In genomic region chr1:39001106-39001505, GRCm38 (mm10) we compare ENCODE assay signal across 9 mouse cellular contexts. TPM values are rescaled to one million over a fixed set of nuclear protein-coding genes. Genes with fewer than 3 reads are reported as not detected.
DNase-seq lines count a peak whose midpoint lies in the region; ATAC-seq lines count a peak whose summit lies in the region.
"Had no signal": no experiment of that assay in that cellular context is flagged by ENCODE, and none has a peak within 500 bp of the region (broad histone marks: within the 10 kb centered on the region; RNA-seq: fewer than 3 reads in every experiment).

No protein-coding gene starts in this region.

- H3K9me3 ChIP-seq in forebrain, embryonic 15.5 days: no peaks in the 10 kb centered on the region
- H3K9me3 ChIP-seq in hindbrain, embryonic 11.5 days (ENCODE audit: control insufficient read depth, low read length): no peaks in the 10 kb centered on the region
- H3K9me3 ChIP-seq: limb, embryonic 13.5 days had no signal

- H3K36me3 ChIP-seq in forebrain, embryonic 15.5 days: peaks cover 17% of the 10 kb centered on the region
- no peaks in the 10 kb centered on the region for H3K36me3 ChIP-seq in hindbrain, embryonic 11.5 days (ENCODE audit: control insufficient read depth, insufficient read depth, low read length)

- no peaks in the 10 kb centered on the region for H3K4me1 ChIP-seq in forebrain, embryonic 15.5 days
- no peaks in the 10 kb centered on the region for H3K4me1 ChIP-seq in hindbrain, embryonic 11.5 days (replicated peaks; ENCODE audit: control insufficient read depth, insufficient read depth, low read length)

- peak; percentile 59 for ATAC-seq in forebrain, embryonic 15.5 days (replicated peaks)
- peak; percentile 54 for ATAC-seq in hindbrain, embryonic 11.5 days (ENCODE audit: low FRiP score)
- peak; percentile 85 for ATAC-seq in megakaryocyte, adult 5-6 weeks (ENCODE audit: poor library complexity, severe bottlenecking)

- DNase-seq in Muller cell, postnatal 12 days (ENCODE audit: inconsistent ontology term): peak; percentile 49
- DNase-seq in cerebellum, adult 11 months: peak; percentile 65
- peak; percentile 91 for DNase-seq in hindbrain, embryonic 11.5 days (ENCODE audit: low spot score)
- DNase-seq in layer of hippocampus, postnatal 10 days (ENCODE audit: low spot score in 2 of 2): peak; percentile 87
- DNase-seq in right cerebral cortex, postnatal 10 days (ENCODE audit: low spot score in 2 of 2): peak; percentile 83 to 89
- DNase-seq in urinary bladder, postnatal 25 days (ENCODE audit: low spot score): peak; percentile 68

- H3K4me2 ChIP-seq in forebrain, embryonic 15.5 days (replicated peaks): no peak overlapping the region
- H3K4me2 ChIP-seq in hindbrain, embryonic 11.5 days (replicated peaks; ENCODE audit: low read depth, low read length): no peak overlapping the region
- H3K4me2 ChIP-seq: limb, embryonic 13.5 days had no signal

- no peaks in the 10 kb centered on the region for H3K27me3 ChIP-seq in forebrain, embryonic 15.5 days
- no peaks in the 10 kb centered on the region for H3K27me3 ChIP-seq in hindbrain, embryonic 11.5 days (ENCODE audit: control insufficient read depth, insufficient read depth, low read length)
- H3K27me3 ChIP-seq: limb, embryonic 13.5 days had no signal

- H3K27ac ChIP-seq in forebrain, embryonic 15.5 days (replicated peaks): no peak overlapping the region
- H3K27ac ChIP-seq in hindbrain, embryonic 11.5 days (ENCODE audit: low read depth, low read length): no peak overlapping the region
- H3K27ac ChIP-seq: limb, embryonic 13.5 days had no signal

- H3K9ac ChIP-seq in forebrain, embryonic 15.5 days (replicated peaks): no peak overlapping the region
- H3K9ac ChIP-seq in hindbrain, embryonic 11.5 days (ENCODE audit: low read depth, low read length): no peak overlapping the region
- H3K9ac ChIP-seq: limb, embryonic 13.5 days had no signal

- H3K4me3 ChIP-seq in forebrain, embryonic 15.5 days: no peak overlapping the region
- H3K4me3 ChIP-seq in hindbrain, embryonic 11.5 days (ENCODE audit: low read depth, low read length): no peak overlapping the region
- H3K4me3 ChIP-seq: limb, embryonic 13.5 days had no signal

- 22% methylated on average over 5 of the region's 5 CpGs for whole genome bisulfite sequencing in forebrain, embryonic 15.5 days
- WGBS in hindbrain, embryonic 11.5 days: 20% methylated on average over 5 of the region's 5 CpGs

RNA-seq across cellular contexts. Expression of gene Pdcl3, which starts 15.7 kb away (rescaled TPM):
- polyA plus RNA-seq in forebrain, embryonic 15.5 days (2015; fragmentation: Nextera tagmentation; extraction: Ambion mirVana): 169 and 174 TPM in 2 replicates
- 173 TPM in 2 replicates for polyA plus RNA-seq in hindbrain, embryonic 11.5 days (2014; fragmentation: Nextera tagmentation; extraction: Ambion mirVana)
- 10 to 100 TPM; 46.3 TPM for total RNA-seq in layer of hippocampus, postnatal 10 days (2021)
- total RNA-seq in megakaryocyte, adult 5-6 weeks (2015): 77.5 and 88.7 TPM in 2 replicates
- total RNA-seq in megakaryocyte, adult 5-6 weeks (2017): 49.2 and 58.5 TPM in 2 replicates
